Mouse (Mus musculus): ENCODE measurements around the gene Mafk. TPM values are rescaled to one million over a fixed set of nuclear protein-coding genes. Genes with fewer than 3 reads are reported as not detected.
"Not testable (repeated sequence)": the region's sequence is repeated elsewhere in the genome, so short reads cannot be mapped to it uniquely, and the experiment has no call there.

Mafk gene
- total RNA-seq (2021) = 1 to 10 TPM; 8.2 to 8.8 TPM

DNA sequence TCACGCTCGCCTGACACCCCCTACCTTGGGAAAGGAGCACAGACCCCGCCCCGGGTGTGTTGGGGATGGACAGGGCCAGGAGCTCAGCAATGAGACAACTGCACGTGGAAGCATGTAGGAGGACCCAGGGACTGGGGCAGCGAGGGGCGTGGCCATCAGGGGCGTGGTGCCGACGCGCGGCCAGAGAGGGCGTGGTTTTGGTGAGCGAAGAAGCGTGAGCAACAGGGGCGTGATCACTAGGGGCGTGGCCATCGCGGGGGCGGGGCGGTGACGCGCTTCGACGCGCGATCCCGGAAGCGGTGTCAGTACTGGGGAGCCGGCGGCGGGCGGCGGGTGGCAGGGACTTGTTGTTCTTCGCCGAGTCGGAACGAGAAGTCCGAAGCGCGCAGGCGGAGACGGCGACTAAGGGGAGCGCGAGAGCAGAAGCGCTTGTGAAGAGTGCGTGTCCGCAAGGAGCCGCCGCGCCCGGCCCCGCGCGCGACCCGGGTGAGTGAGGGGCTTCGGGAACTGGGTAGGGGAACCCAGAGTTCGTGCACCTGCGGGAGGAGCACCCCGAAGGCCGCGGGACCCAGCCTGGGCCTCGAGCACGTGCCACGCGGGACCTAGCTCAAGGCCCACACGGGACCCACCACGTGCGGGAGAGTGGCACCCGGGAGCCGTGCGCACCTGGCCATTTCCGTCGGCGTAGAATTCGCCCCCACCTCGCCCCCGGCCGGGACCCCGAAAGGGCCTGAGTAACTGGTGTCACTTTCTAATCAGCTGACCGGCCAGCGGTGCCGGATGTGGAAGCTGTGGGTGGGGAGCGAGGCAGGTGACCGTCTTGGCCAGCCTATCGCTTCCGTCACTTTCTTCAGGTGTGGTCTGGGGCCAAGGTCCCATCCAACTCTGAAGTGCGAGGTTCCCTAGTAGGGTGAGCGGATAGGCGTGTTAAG is at the start of gene Mafk:
Gene Mafk, plus strand, starts transcription at position 287 of the 932 bp plus-strand sequence.
- intact Hi-C loops (cut with DNase I) = no loop called here
- DNase-seq (ENCODE audit: low spot score in 2 of 2) = peak; percentile 90 to 93

DNA sequence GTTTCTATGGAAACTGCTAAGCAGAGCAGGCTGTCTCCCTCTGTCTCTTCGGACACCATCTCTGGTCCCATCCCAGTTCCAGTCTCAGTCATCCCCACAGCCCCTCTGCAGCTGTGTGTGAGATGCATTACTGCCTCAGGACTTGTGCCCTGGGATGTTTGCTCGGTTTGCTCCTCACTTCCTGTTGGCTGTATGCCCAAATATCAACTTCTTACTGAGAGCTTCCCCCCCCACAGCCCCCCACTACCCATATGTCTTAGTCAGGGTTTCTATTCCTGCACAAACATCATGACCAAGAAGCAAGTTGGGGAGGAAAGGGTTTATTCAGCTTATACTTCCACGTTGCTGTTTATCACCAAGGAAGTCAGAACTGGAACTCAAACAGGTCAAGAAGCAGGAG is 48.7 kb upstream of the Mafk start:
- intact Hi-C loops (cut with DNase I) = loop anchor here (10.0 kb wide), 1 partner anchor 408 kb away; no protein-coding TSS in a partner anchor
- DNase-seq (ENCODE audit: low spot score in 2 of 2) = not testable (repeated sequence)

- no peak for DNase-seq (ENCODE audit: low spot score in 2 of 2)
- intact Hi-C loops (cut with DNase I) = loop anchor here (10.0 kb wide), 1 partner anchor 411 kb away; no protein-coding TSS in a partner anchor
These were observed 45.5 kb upstream of the Mafk start for GRCm38 (mm10) chr5:139745771-139746170.

DNA sequence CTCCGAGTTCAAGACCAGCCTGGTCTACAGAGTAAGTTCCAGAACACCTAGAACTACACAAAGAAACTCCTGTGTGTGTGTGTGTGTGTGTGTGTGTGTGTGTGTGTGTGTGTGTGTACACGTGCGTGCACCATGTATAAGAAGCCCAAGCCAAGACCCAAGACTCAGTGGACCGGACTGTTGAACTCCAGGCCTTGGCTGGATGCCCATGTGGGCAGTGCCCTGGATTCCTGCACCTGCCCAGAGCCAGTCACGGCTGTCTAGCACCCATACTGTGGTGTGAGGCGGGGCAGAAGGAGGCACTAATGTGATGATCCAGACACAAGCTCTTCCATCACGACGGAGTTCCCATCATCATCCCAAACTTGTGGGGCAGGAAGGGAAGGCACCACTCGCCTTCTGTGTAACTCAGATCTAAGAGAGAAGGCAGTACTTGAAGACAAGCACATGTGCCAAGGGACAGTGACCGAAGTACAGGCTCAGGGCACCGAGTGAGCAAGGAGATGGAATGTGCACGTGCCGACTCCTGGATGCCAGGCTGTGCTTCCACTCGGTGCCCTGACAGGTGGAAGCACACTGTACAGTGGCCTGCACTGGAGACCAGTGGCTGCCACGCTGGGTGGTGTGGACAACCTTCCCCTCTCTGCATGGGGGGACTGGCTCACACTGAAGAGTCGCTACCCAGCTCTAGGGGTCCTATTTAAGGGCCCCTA is 41.7 kb upstream of the Mafk start:
- intact Hi-C loops (cut with DNase I) = loop anchor here (1.0 to 10.0 kb wide), 2 partner anchors 32 to 415 kb away; no protein-coding TSS in a partner anchor
- DNase-seq (ENCODE audit: low spot score in 2 of 2) = no peak

GRCm38 (mm10) chr5:139750535-139750934 is 40.8 kb upstream of the Mafk start:
- peak in 1 of 2 experiments; percentile 56 for DNase-seq (ENCODE audit: low spot score in 2 of 2)
- intact Hi-C loops (cut with DNase I) = loop anchor here (1.0 kb wide), 1 partner anchor 33 kb away; no protein-coding TSS in a partner anchor

- DNase-seq (ENCODE audit: low spot score in 2 of 2) = peak; percentile 53 to 60
- intact Hi-C loops (cut with DNase I) = no loop called here
These were observed 36.6 kb upstream of the Mafk start for GRCm38 (mm10) chr5:139754753-139755152.

DNA sequence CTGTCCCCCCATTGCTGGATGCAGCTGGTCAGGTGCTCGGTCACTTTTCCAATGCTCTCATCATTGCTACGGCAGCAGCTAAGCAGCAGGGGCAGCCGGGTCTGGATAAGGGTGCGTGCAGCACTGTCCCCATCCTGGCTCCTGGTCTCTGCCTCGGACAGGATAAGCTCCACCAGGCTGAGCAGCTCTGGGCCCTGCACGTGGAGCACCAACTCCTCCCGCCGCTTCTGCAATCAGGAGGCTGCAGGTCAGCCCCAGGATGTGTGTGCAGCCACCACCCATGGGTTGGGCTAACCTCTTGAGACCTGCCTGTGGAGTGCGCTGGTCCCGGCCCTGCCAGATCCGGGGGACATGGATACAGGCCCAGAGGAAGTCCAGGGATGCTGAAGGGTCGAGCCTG is 35.2 kb upstream of the Mafk start:
- intact Hi-C loops (cut with DNase I) = no loop called here
- no peak for DNase-seq (ENCODE audit: low spot score in 2 of 2)

DNA sequence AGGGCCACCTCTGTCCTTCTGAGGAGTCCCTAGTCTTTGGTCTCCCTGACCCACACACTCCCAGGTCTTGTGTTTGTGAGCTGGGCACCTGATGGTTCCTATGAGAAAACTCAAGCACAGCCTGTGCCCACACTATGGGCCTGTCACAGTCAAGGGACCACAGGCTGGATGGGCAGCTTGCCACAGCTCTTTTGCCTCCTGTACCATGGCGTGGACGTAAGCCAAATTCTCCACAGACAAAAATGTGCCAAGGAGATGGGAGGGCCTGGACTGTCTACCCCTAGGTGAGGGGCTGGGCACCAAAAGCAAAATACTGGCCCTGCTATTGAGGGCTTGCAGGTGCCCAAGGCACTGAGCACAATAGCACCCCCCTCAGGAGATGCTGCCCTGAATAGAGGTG is 34.7 kb upstream of the Mafk start:
- DNase-seq (ENCODE audit: low spot score in 2 of 2) = no peak
- intact Hi-C loops (cut with DNase I) = no loop called here

DNA sequence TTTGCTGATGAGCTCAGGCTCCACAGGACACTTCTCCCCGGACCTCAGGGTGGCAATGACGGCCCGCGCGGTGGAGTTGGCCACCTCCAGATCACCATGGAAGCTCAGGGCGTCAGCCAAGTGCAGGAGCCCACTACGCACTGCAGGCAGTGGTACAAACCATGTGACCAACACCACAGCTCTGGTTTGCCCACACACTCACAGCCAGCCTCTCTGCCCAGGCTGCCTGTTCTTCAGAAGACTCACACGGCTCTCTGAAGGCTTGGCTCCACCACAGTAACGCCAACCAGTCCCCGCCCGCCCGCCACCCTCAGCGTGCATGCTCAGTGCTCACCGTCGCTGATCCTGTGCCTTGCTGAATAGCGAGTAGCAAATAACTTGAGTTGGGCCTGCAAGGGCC is 33.2 kb upstream of the Mafk start:
- DNase-seq (ENCODE audit: low spot score in 2 of 2) = peak; percentile 68 to 83
- intact Hi-C loops (cut with DNase I) = no loop called here

DNA sequence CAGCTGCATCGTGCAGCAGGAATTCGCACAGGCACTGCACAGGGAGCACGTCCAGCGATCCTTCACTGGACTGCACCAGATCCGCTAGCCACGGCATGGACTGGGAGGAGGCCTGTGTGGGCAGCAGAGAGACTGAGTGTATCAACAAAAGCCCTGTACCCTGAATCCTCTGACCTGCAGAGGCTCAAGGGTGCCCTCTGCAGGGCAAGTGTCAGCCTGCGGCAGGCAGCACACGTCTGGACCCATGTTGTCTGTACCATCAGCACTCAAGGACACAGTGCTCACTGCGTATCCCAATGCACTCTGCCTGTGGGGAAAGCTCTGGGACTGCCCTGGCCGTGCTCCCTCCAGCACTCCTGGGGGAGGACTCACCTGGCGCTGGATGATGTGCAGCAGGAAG is 27.0 kb upstream of the Mafk start:
- no peak for DNase-seq (ENCODE audit: low spot score in 2 of 2)
- intact Hi-C loops (cut with DNase I) = no loop called here

- DNase-seq (ENCODE audit: low spot score in 2 of 2) = no peak
- intact Hi-C loops (cut with DNase I) = no loop called here
These were observed 23.1 kb upstream of the Mafk start for GRCm38 (mm10) chr5:139768216-139768615.

- intact Hi-C loops (cut with DNase I) = loop anchor here (5.0 kb wide), 1 partner anchor 52 kb away; the partner anchor contains the start of genes Gm26938 and Psmg3
- peak; percentile 92 to 94 for DNase-seq (ENCODE audit: low spot score in 2 of 2)
These were observed 15.9 kb upstream of the Mafk start, which contains the start of gene Ints1 for GRCm38 (mm10) chr5:139775216-139775926. TSS of gene Ints1 (minus strand) at chr5:139775674.

DNA sequence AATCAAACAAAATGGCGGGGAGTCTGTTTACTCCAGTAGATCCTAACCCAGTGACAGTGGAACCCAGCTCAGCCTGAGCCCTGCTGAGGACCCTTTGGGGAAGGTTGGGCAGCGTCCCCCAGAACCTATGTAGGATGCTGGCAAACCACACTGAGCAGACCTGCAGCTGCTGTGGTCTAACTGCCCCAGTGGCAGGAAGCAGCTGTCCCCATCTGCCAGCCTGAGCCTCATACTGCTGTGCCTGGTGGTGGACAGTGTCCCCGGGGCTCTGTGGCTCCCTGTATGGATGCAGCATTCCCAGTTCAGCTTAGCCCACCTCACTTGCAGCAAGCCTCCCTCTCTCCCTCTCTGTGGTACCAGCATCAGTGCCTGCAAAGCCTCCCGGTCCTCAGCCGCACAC is 14.3 kb upstream of the Mafk start:
- intact Hi-C loops (cut with DNase I) = loop anchor here (5.0 kb wide), 1 partner anchor 50 kb away; the partner anchor contains the start of genes Gm26938 and Psmg3
- no peak for DNase-seq (ENCODE audit: low spot score in 2 of 2)

- no peak for DNase-seq (ENCODE audit: low spot score in 2 of 2)
- intact Hi-C loops (cut with DNase I) = no loop called here
These were observed 9.9 kb upstream of the Mafk start for GRCm38 (mm10) chr5:139781406-139781805.

DNA sequence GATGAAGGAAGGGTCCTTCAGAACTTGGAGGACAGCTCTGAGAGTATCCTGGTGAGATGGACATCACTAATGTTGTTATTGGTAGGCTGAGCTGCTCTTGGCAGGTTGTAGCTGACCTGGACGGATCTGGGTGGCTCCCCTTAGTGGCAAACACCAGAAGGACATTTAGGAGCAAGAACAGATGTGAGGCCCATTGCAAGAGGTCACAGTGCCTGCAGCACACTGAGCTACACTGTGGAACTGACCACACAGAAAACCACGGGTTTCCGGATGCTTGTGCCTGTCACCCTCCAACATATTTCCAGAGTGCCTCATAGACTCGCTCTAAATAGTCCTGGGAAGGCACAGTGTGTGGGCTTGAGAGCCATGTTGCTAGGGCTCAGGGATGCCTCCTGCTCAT is 1.8 kb upstream of the Mafk start:
- no peak for DNase-seq (ENCODE audit: low spot score in 2 of 2)
- intact Hi-C loops (cut with DNase I) = no loop called here

GRCm38 (mm10) chr5:139792159-139792775 is 954 bp downstream of the Mafk start:
- intact Hi-C loops (cut with DNase I) = no loop called here
- no peak for DNase-seq (ENCODE audit: low spot score in 2 of 2)

DNA sequence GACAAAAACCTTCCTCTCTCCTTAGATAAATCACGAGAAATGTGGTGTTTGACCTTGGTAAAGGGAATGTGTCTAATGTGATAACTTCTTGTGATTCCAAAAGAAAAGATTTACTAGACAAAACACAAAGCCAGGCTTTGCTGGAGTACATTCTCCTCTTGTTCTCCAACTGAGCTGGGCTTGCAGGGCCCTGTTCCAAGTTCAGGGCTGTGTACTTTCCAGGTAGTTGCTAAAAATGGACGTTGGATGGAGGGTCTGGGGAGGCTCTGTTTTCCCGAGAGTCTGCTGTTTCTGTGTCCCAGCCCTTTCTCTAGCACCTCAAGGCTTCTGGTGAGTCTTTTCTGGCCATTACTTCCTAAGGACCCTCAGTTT is 1.6 kb downstream of the Mafk start:
- no peak for DNase-seq (ENCODE audit: low spot score in 2 of 2)
- intact Hi-C loops (cut with DNase I) = no loop called here

DNA sequence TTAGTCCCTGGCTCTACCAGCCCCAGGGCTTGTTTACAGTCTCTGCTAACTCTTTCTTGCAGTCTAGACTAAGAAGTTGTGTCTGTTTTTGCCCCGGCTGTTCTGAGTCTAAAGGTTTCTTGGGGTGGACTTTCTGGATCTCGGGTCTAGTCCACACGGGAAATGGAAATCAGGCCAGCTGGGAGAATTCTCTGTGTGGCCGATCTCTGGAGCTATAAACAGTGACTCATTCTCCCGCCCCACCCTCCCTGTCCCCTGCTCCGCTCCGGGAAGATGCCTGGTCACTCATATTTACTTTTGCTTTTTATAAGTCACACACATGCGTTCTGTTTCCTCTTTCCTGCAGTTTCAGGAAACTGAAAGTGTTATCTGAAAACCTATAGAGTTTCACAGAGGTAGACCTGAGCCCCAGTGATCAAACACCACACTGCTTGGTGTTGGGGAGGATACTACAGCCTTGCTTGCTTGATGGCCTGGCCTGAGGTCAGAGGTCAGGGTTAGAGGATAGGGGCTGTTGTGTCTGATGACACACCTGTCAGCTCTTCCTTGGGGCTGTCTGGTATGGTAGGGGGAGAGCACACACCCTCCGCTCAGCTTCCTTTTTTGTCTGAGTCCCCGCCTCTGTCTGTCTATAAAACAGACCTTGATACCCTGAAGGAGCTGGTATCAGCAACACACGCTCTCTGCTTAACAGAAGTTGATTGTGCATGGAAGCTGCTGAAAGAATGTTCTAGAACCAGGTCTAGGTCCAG is 2.2 kb downstream of the Mafk start:
- no peak for DNase-seq (ENCODE audit: low spot score in 2 of 2)
- intact Hi-C loops (cut with DNase I) = no loop called here

- DNase-seq (ENCODE audit: low spot score in 2 of 2) = no peak
- intact Hi-C loops (cut with DNase I) = no loop called here
These were observed 2.8 kb downstream of the Mafk start for GRCm38 (mm10) chr5:139794137-139794536.
